Mouse (Mus musculus): ENCODE results near the gene Scrt2.

GRCm38 (mm10) chr2:152048003-152048980 lies 33.0 kb upstream of the Scrt2 start:
- TF ChIP-seq POLR2A (IDR thresholded peaks at IDR 0.05; ENCODE audit: insufficient read depth, low read depth, low read length) (no peak), CTCF (IDR thresholded peaks at IDR 0.05) (no peak), EP300 (IDR thresholded peaks at IDR 0.05; ENCODE audit: insufficient read depth, low read depth, low read length) (no peak)
